Mouse (Mus musculus): ENCODE measurements at regions not wholly inside any gene's neighbourhood (a gene's known extent, or its start where the extent isn't known, plus 50 kb on each side); places are given as distances from the start of the nearest gene placed in this dataset.

GRCm38 (mm10) chr4:25483621-25483933, 202.0 kb upstream of the Ufl1 start:
- no peak for TF ChIP-seq CTCF (IDR thresholded peaks at IDR 0.05; ENCODE audit: control insufficient read depth, insufficient read depth, insufficient replicate concordance, low read depth, low read length)
- TF ChIP-seq POLR2A (IDR thresholded peaks at IDR 0.05; ENCODE audit: control insufficient read depth, low read depth, low read length), result no peak
